Comparison of ENCODE assay signal across 45 mouse cellular contexts in the genomic region with DNA sequence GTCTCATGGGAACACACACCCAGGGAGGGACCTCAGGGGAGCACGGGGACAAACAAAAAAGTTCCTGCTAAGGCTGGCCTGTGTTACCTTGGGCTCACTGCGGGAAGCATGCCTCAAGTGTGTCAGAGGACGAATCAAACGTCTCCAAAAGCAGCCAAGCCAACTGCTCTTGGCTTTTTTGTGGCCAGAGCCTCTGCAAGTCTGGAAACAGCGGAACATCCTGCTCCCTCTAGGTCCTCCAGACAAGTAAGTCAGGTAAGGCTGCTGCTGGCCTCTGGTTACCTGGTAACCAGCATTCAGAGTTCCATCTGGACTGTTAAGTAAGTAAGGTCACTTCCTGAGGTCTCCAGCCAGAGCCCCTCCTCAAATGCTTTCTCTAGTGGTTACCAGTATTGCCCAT. TPM values are rescaled to one million over a fixed set of nuclear protein-coding genes. Genes with fewer than 3 reads are reported as not detected.
"Had no signal": no experiment of that assay in that cellular context is flagged by ENCODE, and none has a peak within 500 bp of the region (broad histone marks: within the 10 kb centered on the region; RNA-seq: fewer than 3 reads in every experiment).

A gene (minus strand): TSS at position 271 of the 400 bp plus-strand sequence.

- H3K9me3 ChIP-seq: liver, embryonic 15.5 days; lung, embryonic 15.5 days had no signal

- H3K36me3 ChIP-seq: limb, embryonic 10.5 days; limb, embryonic 12.5 days; limb, embryonic 13.5 days; limb, embryonic 15.5 days; liver, embryonic 12.5 days; liver, embryonic 13.5 days; liver, embryonic 15.5 days; lung, embryonic 15.5 days; midbrain, embryonic 10.5 days; midbrain, embryonic 12.5 days; midbrain, embryonic 13.5 days; midbrain, embryonic 15.5 days had no signal

- H3K4me1 ChIP-seq: limb, embryonic 10.5 days; limb, embryonic 12.5 days; limb, embryonic 13.5 days; limb, embryonic 15.5 days; liver, embryonic 12.5 days; liver, embryonic 13.5 days; liver, embryonic 15.5 days; lung, embryonic 15.5 days; megakaryocyte, embryonic 14.5 days; midbrain, embryonic 10.5 days; midbrain, embryonic 12.5 days; midbrain, embryonic 13.5 days; midbrain, embryonic 15.5 days had no signal

- H3K4me3 ChIP-seq: limb, embryonic 10.5 days; limb, embryonic 12.5 days; limb, embryonic 13.5 days; limb, embryonic 15.5 days; liver, embryonic 12.5 days; liver, embryonic 13.5 days; liver, embryonic 15.5 days; lung, embryonic 15.5 days; megakaryocyte, embryonic 14.5 days; midbrain, embryonic 10.5 days; midbrain, embryonic 12.5 days; midbrain, embryonic 13.5 days; midbrain, embryonic 15.5 days; myocyte had no signal

- H3K27me3 ChIP-seq: limb, embryonic 12.5 days; limb, embryonic 13.5 days; limb, embryonic 15.5 days; liver, embryonic 12.5 days; liver, embryonic 13.5 days; liver, embryonic 15.5 days; lung, embryonic 15.5 days; megakaryocyte, embryonic 14.5 days; midbrain, embryonic 12.5 days; midbrain, embryonic 13.5 days; midbrain, embryonic 15.5 days had no signal

- ATAC-seq: liver, embryonic 12.5 days; liver, postnatal 0 days; lung, postnatal 0 days; midbrain, embryonic 13.5 days; midbrain, embryonic 15.5 days; midbrain, embryonic 16.5 days had no signal

- DNase-seq: left cerebral cortex, postnatal 4 days; liver; liver, embryonic 13.5 days; liver, postnatal 0 days; lung, adult 18-20 months; lung, adult 2 months; lung, embryonic 14.5 days; lung, postnatal 10 days; lung, postnatal 14 days; lung, postnatal 36 days; lung, postnatal 4 days; midbrain, embryonic 14.5 days had no signal

- H3K27ac ChIP-seq: limb, embryonic 10.5 days; limb, embryonic 12.5 days; limb, embryonic 13.5 days; limb, embryonic 15.5 days; liver, embryonic 12.5 days; liver, embryonic 13.5 days; liver, embryonic 14.5 days; liver, embryonic 15.5 days; lung, embryonic 15.5 days; macrophage; midbrain, embryonic 10.5 days; midbrain, embryonic 12.5 days; midbrain, embryonic 13.5 days; midbrain, embryonic 15.5 days had no signal

RNA-seq across cellular contexts. Expression of the gene that starts here (rescaled TPM):
- total RNA-seq: left cerebral cortex, postnatal 10 days; left cerebral cortex, postnatal 14 days; left cerebral cortex, postnatal 25 days; left cerebral cortex, postnatal 36 days; left cerebral cortex, postnatal 4 days; liver, adult 2 months; megakaryocyte progenitor cell, adult 5-6 weeks; megakaryocyte-erythroid progenitor cell, adult 5-6 weeks; midbrain, postnatal 0 days; monocyte, adult 5-6 weeks had no signal
- polyA plus RNA-seq: limb, embryonic 10.5 days; limb, embryonic 11.5 days; limb, embryonic 12.5 days; limb, embryonic 13.5 days; limb, embryonic 14.5 days; limb, embryonic 15.5 days; liver, adult 2 months; liver, embryonic 11.5 days; liver, embryonic 12.5 days; liver, embryonic 13.5 days; liver, embryonic 14.5 days; liver, embryonic 15.5 days; liver, embryonic 16.5 days; liver, postnatal 0 days; lung, adult 2 months; lung, embryonic 14.5 days; lung, embryonic 15.5 days; lung, embryonic 16.5 days; lung, postnatal 0 days; macrophage; midbrain, embryonic 10.5 days; midbrain, embryonic 11.5 days; midbrain, embryonic 12.5 days; midbrain, embryonic 13.5 days; midbrain, embryonic 14.5 days; midbrain, embryonic 15.5 days; midbrain, embryonic 16.5 days; midbrain, postnatal 0 days; myocyte; neural tube, embryonic 11.5 days had no signal
